8 mouse cellular contexts compared by ENCODE assay signal in the genomic region with DNA sequence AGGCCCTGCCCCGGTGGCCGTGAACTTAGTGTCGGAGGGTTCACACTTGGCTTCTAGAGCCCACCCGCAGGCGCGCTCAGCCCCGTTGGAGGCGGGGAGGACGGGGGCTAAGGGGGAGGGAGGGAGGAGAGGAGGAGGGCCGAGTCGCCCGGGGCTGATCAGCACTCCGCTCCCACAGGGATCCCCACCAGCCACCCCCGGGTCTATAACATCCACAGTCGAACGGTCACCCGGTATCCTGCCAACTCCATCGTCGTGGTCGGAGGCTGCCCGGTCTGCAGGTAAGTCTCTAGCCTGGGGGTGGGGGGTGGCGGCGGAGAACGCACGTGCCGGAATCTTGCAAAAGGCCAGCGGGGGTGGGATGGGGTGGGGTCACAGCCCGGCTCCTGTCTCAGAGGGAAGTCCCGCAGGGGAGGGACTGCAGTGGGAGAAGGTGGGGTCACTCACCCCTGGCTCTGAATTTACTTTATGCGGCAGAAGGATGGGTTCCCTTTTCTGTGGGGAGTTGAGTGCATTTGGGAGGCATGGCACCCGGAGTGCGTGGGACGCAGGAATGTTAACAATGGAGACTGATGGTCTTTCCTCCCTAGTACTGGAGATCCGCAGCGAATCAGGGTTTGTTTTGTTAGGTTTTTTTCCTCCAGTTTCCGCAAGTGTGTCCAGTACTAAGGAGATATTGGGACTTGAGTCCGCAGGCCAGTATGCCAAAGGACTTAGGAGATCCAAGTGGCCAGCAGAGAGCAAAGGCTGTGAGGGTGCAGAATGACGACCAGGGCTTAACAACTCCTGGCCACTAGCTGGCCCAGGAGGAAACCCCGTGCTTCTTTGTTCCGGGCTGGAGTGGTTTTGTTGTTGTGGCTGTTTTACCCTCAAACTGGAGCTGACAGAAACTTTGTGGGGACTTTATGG. TPM values are rescaled to one million over a fixed set of nuclear protein-coding genes. Genes with fewer than 3 reads are reported as not detected.
DNase-seq lines count a peak whose midpoint lies in the region; ATAC-seq and TF ChIP-seq lines count a peak whose summit lies in the region.

No protein-coding gene starts in this region.

- H3K4me3 ChIP-seq in cerebellum, adult 2 months (replicated peaks; ENCODE audit: insufficient read depth, low read depth, low read length): peak overlapping the region; percentile 75
- peak overlapping the region; percentile 100 for H3K4me3 ChIP-seq in hindbrain, embryonic 13.5 days

- H3K4me2 ChIP-seq in hindbrain, embryonic 13.5 days: peak overlapping the region; percentile 84

- peak; percentile 70 for DNase-seq in NIH3T3 (ENCODE audit: low read depth)
- peak; percentile 51 to 55 for DNase-seq in cerebellum, adult 2 months
- DNase-seq in gastrocnemius, adult 18-20 months (ENCODE audit: low spot score): peak; percentile 46
- peak; percentile 46 for DNase-seq in left cerebral cortex, postnatal 4 days
- DNase-seq in right cerebral cortex, adult 2 months (ENCODE audit: low spot score in 2 of 2): peak; percentile 40 to 71
- DNase-seq in urinary bladder, postnatal 4 days (ENCODE audit: low spot score in 2 of 2): peak; percentile 52 to 63

- TF ChIP-seq CTCF in cerebellum, adult 2 months (IDR thresholded peaks at IDR 0.05; ENCODE audit: borderline replicate concordance, insufficient read depth, low read depth, low read length): no peak

- H3K27me3 ChIP-seq in cerebellum, adult 2 months (ENCODE audit: control insufficient read depth, insufficient read depth, low read length): no peaks in the 10 kb centered on the region
- no peaks in the 10 kb centered on the region for H3K27me3 ChIP-seq in hindbrain, embryonic 13.5 days

- peak; percentile 68 for ATAC-seq in hindbrain, embryonic 13.5 days (ENCODE audit: low FRiP score)
- peak; percentile 23; the same call in 1 of the 2 replicates for ATAC-seq in megakaryocyte-erythroid progenitor cell, adult 5-6 weeks (replicated peaks; ENCODE audit: low FRiP score, low TSS enrichment, poor library complexity, severe bottlenecking)

- H3K27ac ChIP-seq in cerebellum, adult 2 months (ENCODE audit: insufficient read depth, low read length): no peak overlapping the region
- H3K27ac ChIP-seq in hindbrain, embryonic 13.5 days: peak overlapping the region; percentile 87

- TF ChIP-seq POLR2A in cerebellum, adult 2 months (IDR thresholded peaks at IDR 0.05; ENCODE audit: borderline replicate concordance, insufficient read depth, low read length): no peak

- intact Hi-C loops in left cerebral cortex, postnatal 4 days (cut with DNase I): no loop called here

- H3K9ac ChIP-seq in hindbrain, embryonic 13.5 days: peak overlapping the region; percentile 98

- H3K36me3 ChIP-seq in hindbrain, embryonic 13.5 days: peaks cover 13% of the 10 kb centered on the region

- no peaks in the 10 kb centered on the region for H3K9me3 ChIP-seq in hindbrain, embryonic 13.5 days

- peaks cover 37% of the 10 kb centered on the region for H3K4me1 ChIP-seq in cerebellum, adult 2 months (ENCODE audit: control insufficient read depth, insufficient read depth, low read length)
- H3K4me1 ChIP-seq in hindbrain, embryonic 13.5 days (replicated peaks): peaks cover 55% of the 10 kb centered on the region

- WGBS in cerebellum, adult 2 months: under 1% methylated on average over 40 of the region's 40 CpGs
- WGBS in hindbrain, embryonic 13.5 days: under 1% methylated on average over 40 of the region's 40 CpGs

RNA-seq across cellular contexts. Expression of a gene that starts 11.6 kb away (rescaled TPM):
- polyA plus RNA-seq in cerebellum, adult 2 months (2012; rRNA removed): 70.5 and 72.5 TPM in 2 replicates
- total RNA-seq in gastrocnemius, adult 18-20 months (2021): 10 to 100 TPM; 39.4 to 45.3 TPM
- 116 and 125 TPM in 2 replicates for polyA plus RNA-seq in hindbrain, embryonic 13.5 days (2015; fragmentation: Nextera tagmentation; extraction: Ambion mirVana)
- 10 to 100 TPM; 68.9 to 72.5 TPM for total RNA-seq in left cerebral cortex, postnatal 4 days (2021)
- 29.3 and 44.6 TPM in 2 replicates for total RNA-seq in megakaryocyte-erythroid progenitor cell, adult 5-6 weeks (2014; fragmentation: Nextera tagmentation)
- 11.2 and 17.9 TPM in 2 replicates for total RNA-seq in megakaryocyte-erythroid progenitor cell, adult 5-6 weeks (2017)

RNA-seq across cellular contexts. Expression of a gene that starts 32.5 kb away (rescaled TPM):
- polyA plus RNA-seq in cerebellum, adult 2 months (2012; rRNA removed): 164 and 182 TPM in 2 replicates
- total RNA-seq in gastrocnemius, adult 18-20 months (2021): 10 to 100 TPM; 14.1 to 16.0 TPM
- polyA plus RNA-seq in hindbrain, embryonic 13.5 days (2015; fragmentation: Nextera tagmentation; extraction: Ambion mirVana): 41.5 and 42.1 TPM in 2 replicates
- total RNA-seq in left cerebral cortex, postnatal 4 days (2021): 10 to 100 TPM; 72.6 to 83.1 TPM
- 3.8 and 9.4 TPM in 2 replicates for total RNA-seq in megakaryocyte-erythroid progenitor cell, adult 5-6 weeks (2014; fragmentation: Nextera tagmentation)
- total RNA-seq in megakaryocyte-erythroid progenitor cell, adult 5-6 weeks (2017): 1.7 and 5.1 TPM in 2 replicates

Comparison
In these comparisons a context has a peak if more than half of its experiments do, and no peak if none do; other contexts are left out.
1. RNA of a gene that starts 32.5 kb away (total RNA-seq): 72.6 to 83.1 TPM in left cerebral cortex, postnatal 4 days; 14.1 to 16.0 TPM in gastrocnemius, adult 18-20 months and 1.7 to 9.4 TPM in megakaryocyte-erythroid progenitor cell, adult 5-6 weeks; every median in the first group is over 4 times any median in the second.
2. Peak in every context shown above with its lines, with median percentiles within 50 percentile points of each other: DNase-seq.